Mouse (Mus musculus): ENCODE results near the gene Ifrd2. TPM values are rescaled to one million over a fixed set of nuclear protein-coding genes. Genes with fewer than 3 reads are reported as not detected.

The Ifrd2 gene
- total RNA-seq, 2 experiments from 2014 or later = 10.5 to 10.9 TPM

DNA sequence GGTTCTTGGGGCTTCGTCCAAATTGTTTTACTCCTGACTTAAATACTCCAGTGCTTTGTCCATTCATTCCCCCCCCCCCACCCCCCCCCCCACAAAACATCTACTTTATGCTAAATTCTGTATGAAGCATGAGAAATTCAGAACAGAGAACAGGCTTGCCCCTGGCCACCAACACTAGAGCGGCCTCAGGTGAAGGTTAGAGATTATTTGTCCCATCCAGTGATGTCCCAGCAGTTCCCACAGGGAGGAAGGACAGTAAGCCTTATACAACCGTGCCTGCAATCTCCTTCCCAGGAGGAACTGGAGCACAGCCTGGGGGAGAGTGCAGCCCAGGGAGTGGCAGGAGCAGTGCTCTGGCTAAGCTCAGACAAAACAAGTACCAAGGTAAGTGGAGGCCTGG, 8.9 kb upstream of the Ifrd2 start, which contains the start of gene Naa80:
TSS of gene Naa80 (plus strand) at position 301 of the 400 bp plus-strand sequence.
- intact Hi-C loops (cut with DNase I) = loop anchor here (10.0 kb wide), 1 partner anchor 916 kb away; the partner anchor contains the start of gene Usp19
- no peak within 1 kb of the TSS for H3K4me3 ChIP-seq
- no peak for DNase-seq (ENCODE audit: extremely low spot score in 1 of 2, low spot score in 2 of 2)
- TF ChIP-seq CTCF (IDR thresholded peaks at IDR 0.05) = no peak
- 0 out of 2 replicates have a peak within 1 kb of the TSS, but pooled peaks have one; percentile 90 for H3K27ac ChIP-seq

DNA sequence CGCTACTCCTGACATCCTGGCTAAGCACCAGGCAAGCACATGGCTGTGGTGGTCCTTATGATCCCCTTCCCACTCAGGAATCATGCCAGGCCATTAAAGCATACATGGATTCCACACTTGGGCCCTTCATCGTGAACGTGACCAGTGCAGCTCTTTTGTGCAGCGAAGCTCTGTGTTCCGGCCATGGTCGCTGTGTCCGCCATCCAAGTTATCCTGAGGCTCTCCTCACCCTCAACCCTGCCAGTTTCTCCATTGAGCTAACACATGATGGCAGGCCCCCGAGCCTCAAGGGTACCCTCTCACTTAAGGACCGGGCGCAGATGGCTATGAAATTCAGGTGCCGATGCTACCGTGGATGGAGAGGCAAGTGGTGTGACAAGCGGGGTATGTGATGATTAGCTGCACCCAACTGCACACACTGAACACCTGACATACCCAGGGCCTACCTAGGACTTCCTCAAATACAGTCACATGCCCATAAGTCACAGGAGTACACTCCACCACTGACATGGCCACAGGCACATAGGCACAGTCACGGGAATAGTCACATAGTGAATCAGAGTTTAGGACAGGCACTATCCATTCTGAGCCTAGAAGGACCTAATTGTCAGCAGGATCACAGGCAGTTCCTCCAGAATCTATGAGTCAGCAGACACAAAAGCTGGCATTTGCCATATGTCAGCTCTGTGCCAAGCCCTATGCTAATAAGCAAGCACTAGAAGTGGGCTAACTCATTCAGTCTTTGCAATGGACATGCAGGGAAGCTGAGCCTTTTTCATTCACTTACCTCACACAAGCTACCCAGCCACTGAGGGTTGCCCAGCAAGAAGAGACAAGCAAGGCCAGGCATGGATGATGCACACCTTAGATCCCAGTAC, 8.2 kb upstream of the Ifrd2 start:
- 0 out of 2 replicates have a peak overlapping the region, but pooled peaks have one; percentile 90 for H3K27ac ChIP-seq
- no peak for TF ChIP-seq CTCF (IDR thresholded peaks at IDR 0.05)
- intact Hi-C loops (cut with DNase I) = loop anchor here (10.0 kb wide), 1 partner anchor 916 kb away; the partner anchor contains the start of gene Usp19

DNA sequence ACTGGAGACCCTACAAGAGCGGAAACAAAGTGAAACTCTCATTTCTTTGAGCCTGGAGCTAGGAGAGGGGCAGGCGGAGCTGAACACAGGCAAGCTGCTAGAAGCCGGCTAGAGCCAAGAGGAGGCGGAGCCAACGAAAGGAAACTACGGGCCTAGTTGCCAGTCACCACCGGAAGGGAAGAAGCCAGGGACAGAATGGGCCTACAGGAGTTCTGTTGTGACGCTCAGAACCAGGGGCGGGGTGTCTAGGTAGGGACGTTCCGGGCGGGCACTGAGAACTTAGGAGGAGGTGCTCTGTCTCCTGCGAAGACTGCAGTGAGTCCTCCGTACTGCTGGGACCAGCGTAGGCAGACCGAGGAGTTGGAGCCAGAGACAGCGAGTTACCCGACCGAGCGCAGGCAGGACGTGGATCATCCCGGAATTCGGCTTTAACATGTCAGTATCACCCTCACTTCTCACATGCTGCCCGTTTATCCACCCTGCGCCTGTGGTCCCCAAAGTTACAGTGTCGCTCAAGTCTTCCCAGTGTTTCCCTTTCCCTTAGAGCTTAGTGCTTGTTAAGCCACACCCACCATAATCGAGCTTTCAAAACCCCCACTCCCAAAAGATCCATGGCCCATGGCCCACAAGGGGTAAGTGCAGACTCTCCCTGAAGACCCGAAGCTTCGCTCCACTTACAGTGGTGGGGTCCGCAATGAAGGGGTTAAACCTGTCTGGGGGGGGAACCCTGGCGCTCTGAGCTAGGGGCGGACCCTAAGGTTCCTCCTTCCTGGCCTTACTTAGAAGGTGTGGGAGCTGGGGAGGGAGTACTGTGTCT, 6.7 kb upstream of the Ifrd2 start, which contains the start of gene Hyal3:
TSS of gene Hyal3 (plus strand) at position 318 of the 817 bp plus-strand sequence.
- Histone ChIP-seq H3K4me3 (peak within 1 kb of the TSS; percentile 80), H3K27ac (peak within 1 kb of the TSS; percentile 90)
- DNase-seq (ENCODE audit: extremely low spot score in 1 of 2, low spot score in 2 of 2) = peak; percentile 82 to 85
- intact Hi-C loops (cut with DNase I) = no loop called here
- TF ChIP-seq CTCF (IDR thresholded peaks at IDR 0.05) = no peak

More for the DNA sequence above, 8.2 kb upstream of the Ifrd2 start:
- no peak overlapping the region for H3K4me3 ChIP-seq
- DNase-seq (ENCODE audit: extremely low spot score in 1 of 2, low spot score in 2 of 2) = no peak

DNA sequence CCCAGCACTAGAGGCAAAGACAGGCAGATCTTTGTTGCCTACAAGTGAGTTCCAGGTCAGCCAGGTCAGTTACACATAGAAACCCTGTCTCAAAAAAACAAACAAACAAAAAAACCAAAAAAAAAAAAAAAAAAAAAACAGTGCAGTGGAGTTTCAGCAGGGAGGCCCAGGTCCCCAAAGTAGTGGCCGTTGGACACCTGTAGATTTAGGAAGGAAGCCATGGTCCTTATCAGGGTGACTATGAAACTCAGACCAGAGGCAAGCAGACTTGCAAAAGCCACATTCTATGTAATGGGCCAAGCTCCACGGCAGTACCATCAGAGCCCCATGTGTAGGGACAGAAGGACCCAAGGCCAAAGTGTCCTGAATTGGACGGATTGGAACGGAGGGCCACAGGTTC, 5.9 kb upstream of the Ifrd2 start:
- TF ChIP-seq CTCF (IDR thresholded peaks at IDR 0.05) = no peak
- H3K27ac ChIP-seq = no peak overlapping the region
- intact Hi-C loops (cut with DNase I) = no loop called here
- peak overlapping the region; percentile 80 for H3K4me3 ChIP-seq
- DNase-seq (ENCODE audit: extremely low spot score in 1 of 2, low spot score in 2 of 2) = no peak

DNA sequence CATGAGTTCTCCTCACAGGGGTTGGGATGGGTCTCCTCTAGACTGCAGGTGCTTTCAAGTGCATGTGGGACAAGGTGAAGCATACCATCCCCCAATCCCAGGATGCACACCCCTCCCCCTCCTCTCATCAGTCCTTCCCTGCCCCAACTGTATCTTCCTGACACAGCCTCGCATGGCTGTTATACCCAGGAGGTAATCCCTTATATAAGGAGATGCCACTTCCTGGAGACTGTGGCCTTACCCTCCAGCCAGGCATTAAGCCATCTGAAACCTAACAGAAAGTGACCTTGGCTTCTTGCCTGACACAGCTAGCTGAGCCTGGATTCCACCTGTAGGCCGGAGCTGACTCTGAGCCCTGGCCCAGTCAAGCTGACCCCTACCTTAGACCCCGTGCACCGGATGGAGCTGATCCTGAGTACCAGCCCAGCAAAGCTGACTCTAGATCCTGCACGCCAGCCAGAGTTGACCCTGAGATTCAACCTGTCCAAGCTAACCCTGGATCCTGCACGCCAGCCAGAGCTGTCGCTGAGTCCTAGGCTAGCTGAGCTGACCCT, 4.9 kb upstream of the Ifrd2 start:
- no peak for TF ChIP-seq CTCF (IDR thresholded peaks at IDR 0.05)
- Histone ChIP-seq H3K27ac (no peak overlapping the region), H3K4me3 (no peak overlapping the region)
- no peak for DNase-seq (ENCODE audit: extremely low spot score in 1 of 2, low spot score in 2 of 2)
- intact Hi-C loops (cut with DNase I) = no loop called here

- Histone ChIP-seq H3K4me3 (no peak overlapping the region), H3K27ac (no peak overlapping the region)
- intact Hi-C loops (cut with DNase I) = no loop called here
- no peak for TF ChIP-seq CTCF (IDR thresholded peaks at IDR 0.05)
- no peak for DNase-seq (ENCODE audit: extremely low spot score in 1 of 2, low spot score in 2 of 2)
Measured at GRCm38 (mm10) chr9:107583174-107583573, 4.3 kb upstream of the Ifrd2 start.

GRCm38 (mm10) chr9:107586504-107586903, 938 bp upstream of the Ifrd2 start:
- intact Hi-C loops (cut with DNase I) = no loop called here
- no peak overlapping the region for H3K27ac ChIP-seq
- no peak for TF ChIP-seq CTCF (IDR thresholded peaks at IDR 0.05)
- no peak overlapping the region for H3K4me3 ChIP-seq
- DNase-seq (ENCODE audit: extremely low spot score in 1 of 2, low spot score in 2 of 2) = no peak

DNA sequence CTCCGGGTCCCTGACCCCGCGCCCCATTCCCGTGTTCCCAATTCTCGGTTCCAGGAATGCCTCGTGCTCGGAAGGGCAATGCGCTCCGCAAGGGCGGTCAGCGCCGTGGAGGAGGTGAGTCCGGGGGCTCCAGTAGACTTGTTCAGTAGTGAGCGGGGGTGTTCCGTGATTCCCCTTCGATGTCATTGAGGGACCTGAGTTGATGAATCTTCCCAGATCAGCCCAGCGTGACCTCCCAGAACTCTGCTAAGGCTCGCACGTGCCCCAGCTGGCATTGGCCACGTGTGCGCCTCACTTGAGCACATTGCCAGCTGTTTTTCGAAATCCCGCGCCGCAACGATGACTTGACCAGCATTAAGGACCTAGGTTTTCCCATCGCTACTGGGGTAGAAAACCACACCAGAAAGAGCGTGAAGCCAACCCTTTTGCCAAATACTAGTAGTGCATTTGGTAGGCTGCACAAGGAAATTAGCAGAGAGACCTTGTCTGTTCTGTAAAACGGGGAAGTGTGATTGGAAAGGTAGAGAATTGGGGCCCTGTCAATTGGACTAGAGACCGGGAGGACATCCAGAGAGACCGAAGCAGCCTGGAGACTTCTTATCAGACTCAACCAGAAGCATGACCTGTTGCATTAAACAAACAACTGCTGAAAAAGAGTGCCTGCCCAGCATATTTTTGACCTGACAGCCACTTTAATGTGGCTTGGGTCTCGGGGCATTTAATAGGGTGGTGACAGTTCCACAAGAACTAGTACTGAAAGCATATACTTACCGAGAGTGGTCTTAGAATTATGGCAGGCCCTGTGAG, 594 bp downstream of the Ifrd2 start:
- TF ChIP-seq CTCF (IDR thresholded peaks at IDR 0.05) = no peak
- intact Hi-C loops (cut with DNase I) = loop anchor here (1.0 kb wide), 1 partner anchor 24 kb away; no protein-coding TSS in a partner anchor
- DNase-seq (ENCODE audit: extremely low spot score in 1 of 2, low spot score in 2 of 2) = peak in 1 of 2 experiments; percentile 31
- peak overlapping the region; percentile 81 for H3K4me3 ChIP-seq
- H3K27ac ChIP-seq = peak overlapping the region; percentile 70

GRCm38 (mm10) chr9:107590058-107590772, 2.8 kb downstream of the Ifrd2 start:
- Histone ChIP-seq H3K27ac (no peak overlapping the region), H3K4me3 (no peak overlapping the region)
- intact Hi-C loops (cut with DNase I) = no loop called here
- no peak for TF ChIP-seq CTCF (IDR thresholded peaks at IDR 0.05)
- DNase-seq (ENCODE audit: extremely low spot score in 1 of 2, low spot score in 2 of 2) = no peak

DNA sequence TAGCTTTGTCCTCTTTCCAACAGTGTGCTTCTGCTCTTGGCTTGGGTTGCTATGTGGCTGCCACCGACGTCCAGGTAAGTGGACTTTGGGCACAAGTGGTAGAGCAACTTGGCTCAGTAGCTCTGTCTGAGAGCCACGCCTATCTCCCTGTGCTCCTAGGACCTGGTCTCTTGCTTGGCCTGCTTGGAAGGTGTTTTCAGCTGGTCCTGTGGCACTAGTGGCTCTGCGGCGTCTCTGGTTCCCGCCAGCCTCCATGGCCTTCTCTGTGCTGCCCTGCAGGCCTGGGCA, 3.3 kb downstream of the Ifrd2 start:
- H3K27ac ChIP-seq = no peak overlapping the region
- intact Hi-C loops (cut with DNase I) = no loop called here
- no peak overlapping the region for H3K4me3 ChIP-seq
- TF ChIP-seq CTCF (IDR thresholded peaks at IDR 0.05) = no peak
- DNase-seq (ENCODE audit: extremely low spot score in 1 of 2, low spot score in 2 of 2) = no peak
